Mouse (Mus musculus): ENCODE results near the gene Amer2. TPM values are rescaled to one million over a fixed set of nuclear protein-coding genes. Genes with fewer than 3 reads are reported as not detected.
"Not testable (repeated sequence)": the region's sequence is repeated elsewhere in the genome, so short reads cannot be mapped to it uniquely, and the experiment has no call there.

The Amer2 gene
- polyA plus RNA-seq (2014; fragmentation: Nextera tagmentation; extraction: Ambion mirVana): 9.0 and 9.7 TPM in 2 replicates

DNA sequence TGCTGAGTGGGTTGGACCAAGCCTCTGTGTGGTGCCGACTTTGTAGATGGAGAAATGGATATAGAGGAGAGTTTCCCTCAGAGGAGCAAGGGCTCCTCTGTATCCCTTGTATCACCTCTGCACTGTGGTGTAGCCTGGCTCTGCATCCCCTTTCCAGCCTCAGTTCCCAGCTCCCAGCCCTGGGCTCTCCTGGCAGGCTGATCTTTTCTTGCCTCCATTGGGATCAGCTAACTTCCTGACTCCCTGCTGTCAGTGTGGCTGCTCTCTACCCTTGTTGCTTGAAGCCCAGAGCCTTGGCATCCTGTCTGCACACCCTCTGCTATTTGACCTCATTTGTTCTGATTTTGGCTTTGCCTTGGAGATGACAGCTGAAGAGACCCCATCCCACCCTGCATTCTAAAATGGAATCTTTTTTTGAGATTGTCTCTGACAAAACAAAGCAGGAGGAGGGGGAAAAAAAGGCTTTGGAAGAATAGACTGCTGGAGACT, at the start of gene Amer2:
Amer2 (plus strand) TSS at position 439 of the 489 bp plus-strand sequence.
- Histone ChIP-seq H3K4me1 (ENCODE audit: control insufficient read depth, insufficient read depth, low read length) (no peaks in the 10 kb centered on the region), H3K36me3 (ENCODE audit: control insufficient read depth, insufficient read depth, low read length) (no peaks in the 10 kb centered on the region), H3K4me2 (ENCODE audit: low read depth) (no peak within 1 kb of the TSS), H3K9ac (ENCODE audit: low read length) (no peak within 1 kb of the TSS), H3K9me3 (ENCODE audit: control insufficient read depth, low read length) (no peaks in the 10 kb centered on the region), H3K27ac (ENCODE audit: low read depth, low read length) (no peak within 1 kb of the TSS), H3K4me3 (ENCODE audit: low read depth, low read length) (no peak within 1 kb of the TSS), H3K27me3 (ENCODE audit: control insufficient read depth, insufficient read depth, low read length) (no peaks in the 10 kb centered on the region)
- no peak for ATAC-seq (ENCODE audit: insufficient read depth, low FRiP score, low TSS enrichment)
- DNase-seq (ENCODE audit: low spot score): no peak
- 64% methylated on average over 1 of the region's 1 CpGs for WGBS

DNA sequence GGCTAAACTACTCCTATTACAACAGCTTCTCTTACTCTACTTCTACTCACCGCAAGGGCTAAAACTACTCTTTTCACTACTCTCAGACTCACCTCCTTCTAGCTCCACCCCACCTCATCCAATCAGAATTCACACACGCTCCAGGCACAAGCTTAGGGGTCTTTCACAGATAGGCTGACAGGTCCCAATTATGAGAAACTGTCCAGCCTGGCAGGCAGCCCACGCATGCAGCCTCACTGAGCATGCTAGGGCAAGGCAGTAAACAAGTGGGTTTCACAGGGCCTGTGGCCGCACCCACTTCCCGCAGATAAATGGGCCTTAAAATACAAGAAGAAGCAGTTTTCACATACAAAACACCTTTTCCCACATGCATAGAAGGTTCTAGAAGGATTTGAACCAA, 33.1 kb upstream of the Amer2 start:
- WGBS: 87% methylated on average over 5 of the region's 5 CpGs
- H3K9ac ChIP-seq (ENCODE audit: low read length); H3K4me3 ChIP-seq (ENCODE audit: low read depth, low read length); H3K4me1 ChIP-seq (ENCODE audit: control insufficient read depth, insufficient read depth, low read length); H3K9me3 ChIP-seq (ENCODE audit: control insufficient read depth, low read length); H3K27me3 ChIP-seq (ENCODE audit: control insufficient read depth, insufficient read depth, low read length); ATAC-seq (ENCODE audit: insufficient read depth, low FRiP score, low TSS enrichment); H3K27ac ChIP-seq (ENCODE audit: low read depth, low read length); H3K36me3 ChIP-seq (ENCODE audit: control insufficient read depth, insufficient read depth, low read length); DNase-seq (ENCODE audit: low spot score); H3K4me2 ChIP-seq (ENCODE audit: low read depth): not testable (repeated sequence)

DNA sequence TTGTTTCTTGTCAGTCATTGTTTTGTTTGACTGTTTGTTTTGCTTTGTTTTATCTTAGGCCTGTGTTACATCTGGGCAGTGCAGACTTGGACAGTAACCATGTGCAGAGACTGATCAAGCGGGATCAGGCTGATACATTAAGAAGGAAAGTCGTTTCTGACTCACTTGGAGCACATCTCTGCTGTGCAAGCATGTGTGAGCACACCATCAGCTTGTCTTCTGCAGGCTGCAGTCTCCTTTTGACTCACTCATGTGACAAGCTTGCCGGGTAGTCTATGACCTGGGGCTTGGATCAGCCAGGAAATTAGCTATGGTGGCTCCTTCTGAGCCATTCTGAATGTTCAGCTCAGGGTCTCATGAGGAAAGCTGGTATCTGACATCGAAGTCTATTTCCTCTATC, 32.5 kb upstream of the Amer2 start:
- Histone ChIP-seq H3K27me3 (ENCODE audit: control insufficient read depth, insufficient read depth, low read length) (no peaks in the 10 kb centered on the region), H3K9ac (ENCODE audit: low read length) (no peak overlapping the region), H3K9me3 (ENCODE audit: control insufficient read depth, low read length) (no peaks in the 10 kb centered on the region), H3K4me1 (ENCODE audit: control insufficient read depth, insufficient read depth, low read length) (no peaks in the 10 kb centered on the region), H3K27ac (ENCODE audit: low read depth, low read length) (no peak overlapping the region), H3K36me3 (ENCODE audit: control insufficient read depth, insufficient read depth, low read length) (no peaks in the 10 kb centered on the region), H3K4me3 (ENCODE audit: low read depth, low read length) (no peak overlapping the region), H3K4me2 (ENCODE audit: low read depth) (no peak overlapping the region)
- 82% methylated on average over 4 of the region's 4 CpGs for WGBS
- DNase-seq (ENCODE audit: low spot score): no peak
- no peak for ATAC-seq (ENCODE audit: insufficient read depth, low FRiP score, low TSS enrichment)

DNA sequence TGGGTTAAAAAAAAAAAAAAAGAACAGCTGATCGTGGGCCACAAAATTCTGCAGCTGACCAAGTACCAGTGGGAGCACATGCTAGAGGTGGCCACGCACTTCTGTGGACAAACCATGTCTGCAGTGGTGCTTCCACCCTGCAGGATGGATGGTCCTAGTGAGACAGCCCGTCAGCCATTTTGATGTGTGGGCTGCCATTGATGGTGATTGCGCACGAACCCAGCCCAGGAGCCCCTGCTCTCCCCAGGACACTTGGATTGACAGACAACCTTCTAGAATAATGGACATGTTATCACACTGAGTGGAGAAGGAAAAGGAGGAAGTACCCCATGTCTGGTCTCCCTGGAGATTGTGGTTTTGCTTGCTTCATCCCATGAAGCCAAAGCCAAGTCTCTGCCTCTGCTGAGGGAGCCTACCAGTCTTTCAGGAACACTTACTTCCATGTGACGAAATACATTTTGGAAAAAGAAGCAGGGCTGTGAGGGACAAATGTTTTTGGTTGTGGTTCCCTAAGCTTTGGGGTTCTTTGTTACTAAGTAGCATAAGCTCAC, 27.7 kb upstream of the Amer2 start:
- Histone ChIP-seq H3K36me3 (ENCODE audit: control insufficient read depth, insufficient read depth, low read length) (no peaks in the 10 kb centered on the region), H3K4me2 (ENCODE audit: low read depth) (no peak overlapping the region), H3K9me3 (ENCODE audit: control insufficient read depth, low read length) (no peaks in the 10 kb centered on the region), H3K4me3 (ENCODE audit: low read depth, low read length) (no peak overlapping the region), H3K27ac (ENCODE audit: low read depth, low read length) (no peak overlapping the region), H3K4me1 (ENCODE audit: control insufficient read depth, insufficient read depth, low read length) (no peaks in the 10 kb centered on the region), H3K9ac (ENCODE audit: low read length) (no peak overlapping the region), H3K27me3 (ENCODE audit: control insufficient read depth, insufficient read depth, low read length) (no peaks in the 10 kb centered on the region)
- WGBS: 91% methylated on average over 6 of the region's 6 CpGs
- no peak for DNase-seq (ENCODE audit: low spot score)
- ATAC-seq (ENCODE audit: insufficient read depth, low FRiP score, low TSS enrichment): no peak

DNA sequence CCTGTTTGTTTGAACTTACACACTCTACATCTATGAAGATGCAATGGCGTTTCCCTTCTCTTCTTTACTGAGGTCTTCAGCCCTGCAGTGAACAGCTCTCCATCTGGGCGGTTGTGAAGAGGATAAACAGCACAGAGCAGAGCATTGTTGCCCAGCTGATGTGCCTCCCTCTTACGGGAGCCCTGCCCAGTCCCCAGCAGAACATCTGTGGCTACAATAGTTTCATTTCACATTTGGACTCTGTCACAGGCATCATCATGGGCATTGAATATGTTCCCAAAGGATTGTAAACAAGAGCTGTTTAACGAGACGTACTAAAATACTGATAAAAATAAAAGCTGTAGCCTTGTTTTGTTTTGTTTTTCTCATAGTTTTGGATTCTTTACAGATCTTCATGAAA, 14.7 kb upstream of the Amer2 start:
- H3K4me2 ChIP-seq (ENCODE audit: low read depth): no peak overlapping the region
- no peak overlapping the region for H3K9ac ChIP-seq (ENCODE audit: low read length)
- no peaks in the 10 kb centered on the region for H3K9me3 ChIP-seq (ENCODE audit: control insufficient read depth, low read length)
- no peaks in the 10 kb centered on the region for H3K27me3 ChIP-seq (ENCODE audit: control insufficient read depth, insufficient read depth, low read length)
- H3K36me3 ChIP-seq (ENCODE audit: control insufficient read depth, insufficient read depth, low read length): no peaks in the 10 kb centered on the region
- H3K4me1 ChIP-seq (ENCODE audit: control insufficient read depth, insufficient read depth, low read length): no peaks in the 10 kb centered on the region; the same call in 1 of the 2 replicates
- no peak for DNase-seq (ENCODE audit: low spot score)
- WGBS: 85% methylated on average over 5 of the region's 5 CpGs
- H3K27ac ChIP-seq (ENCODE audit: low read depth, low read length): no peak overlapping the region
- H3K4me3 ChIP-seq (ENCODE audit: low read depth, low read length): no peak overlapping the region
- no peak for ATAC-seq (ENCODE audit: insufficient read depth, low FRiP score, low TSS enrichment)

DNA sequence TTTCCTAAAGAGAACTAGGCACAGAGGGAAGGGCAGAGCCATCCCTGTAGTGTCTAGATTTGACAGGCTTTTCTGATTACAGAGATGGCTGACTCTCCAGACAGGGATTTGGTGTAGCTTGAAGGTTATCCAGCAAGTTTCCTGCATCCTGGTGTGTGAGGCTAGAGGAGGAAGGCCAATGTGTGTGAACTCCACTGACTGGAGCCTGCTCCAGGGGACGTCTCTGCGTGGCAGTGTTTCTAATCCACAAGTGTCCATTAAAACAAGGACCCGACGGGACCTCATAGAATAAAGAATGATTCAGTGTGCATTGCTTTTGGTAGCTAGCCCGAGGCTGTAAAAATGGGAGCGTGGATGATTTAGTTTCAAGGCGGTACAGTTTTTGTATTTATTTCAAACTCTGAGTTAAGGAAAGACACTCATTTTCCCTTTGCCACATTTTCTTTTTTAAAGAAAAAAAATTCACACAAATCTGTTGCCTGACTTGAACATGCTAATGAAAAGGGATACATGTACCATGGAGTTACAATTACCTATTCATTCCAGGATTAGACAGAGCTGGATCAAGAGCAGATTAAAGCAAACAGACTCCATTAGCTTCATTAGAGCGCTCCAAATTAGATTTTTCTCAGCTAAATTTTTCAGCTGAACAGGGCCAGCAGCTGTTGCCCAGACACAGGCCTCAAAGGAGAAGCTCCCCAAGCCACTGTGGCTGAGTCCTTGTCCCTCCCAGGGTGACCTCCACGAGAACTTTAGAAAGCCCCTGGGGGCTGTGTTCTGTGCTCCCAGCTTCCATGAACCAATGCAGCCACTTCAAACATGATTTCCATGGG, 11.5 kb upstream of the Amer2 start:
- DNase-seq (ENCODE audit: low spot score) (no peak), ATAC-seq (ENCODE audit: insufficient read depth, low FRiP score, low TSS enrichment) (no peak)
- no peak overlapping the region for H3K27ac ChIP-seq (ENCODE audit: low read depth, low read length)
- no peaks in the 10 kb centered on the region for H3K9me3 ChIP-seq (ENCODE audit: control insufficient read depth, low read length)
- H3K9ac ChIP-seq (ENCODE audit: low read length): no peak overlapping the region
- H3K36me3 ChIP-seq (ENCODE audit: control insufficient read depth, insufficient read depth, low read length): no peaks in the 10 kb centered on the region
- WGBS: 65% methylated on average over 9 of the region's 9 CpGs
- no peak overlapping the region for H3K4me3 ChIP-seq (ENCODE audit: low read depth, low read length)
- H3K4me2 ChIP-seq (ENCODE audit: low read depth): no peak overlapping the region
- H3K4me1 ChIP-seq (ENCODE audit: control insufficient read depth, insufficient read depth, low read length): no peaks in the 10 kb centered on the region; the same call in 1 of the 2 replicates
- H3K27me3 ChIP-seq (ENCODE audit: control insufficient read depth, insufficient read depth, low read length): no peaks in the 10 kb centered on the region

DNA sequence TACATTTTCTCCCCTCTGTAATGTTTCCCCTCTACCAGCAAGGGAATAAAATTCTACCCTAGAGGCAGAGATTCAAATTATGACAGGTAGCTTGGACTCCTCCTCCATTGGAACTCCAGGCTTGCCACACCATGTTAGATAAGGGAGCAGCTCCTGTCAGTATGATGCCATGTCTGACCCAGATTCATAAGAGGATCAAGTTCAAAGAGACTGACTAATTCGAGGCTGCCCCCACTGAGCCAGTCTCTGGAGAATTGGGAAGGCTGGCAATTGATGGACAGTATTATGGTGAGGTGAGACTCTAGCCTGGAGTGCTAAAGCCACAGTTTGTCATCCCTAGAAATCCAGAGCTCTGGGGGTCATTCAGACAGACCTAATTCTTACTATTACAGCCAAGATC, 6.3 kb upstream of the Amer2 start:
- no peaks in the 10 kb centered on the region for H3K9me3 ChIP-seq (ENCODE audit: control insufficient read depth, low read length)
- WGBS: 71% methylated on average over 1 of the region's 1 CpGs
- H3K27me3 ChIP-seq (ENCODE audit: control insufficient read depth, insufficient read depth, low read length): no peaks in the 10 kb centered on the region
- ATAC-seq (ENCODE audit: insufficient read depth, low FRiP score, low TSS enrichment) (no peak), DNase-seq (ENCODE audit: low spot score) (no peak)
- H3K9ac ChIP-seq (ENCODE audit: low read length): no peak overlapping the region
- no peak overlapping the region for H3K27ac ChIP-seq (ENCODE audit: low read depth, low read length)
- H3K36me3 ChIP-seq (ENCODE audit: control insufficient read depth, insufficient read depth, low read length): no peaks in the 10 kb centered on the region
- H3K4me3 ChIP-seq (ENCODE audit: low read depth, low read length): no peak overlapping the region
- H3K4me1 ChIP-seq (ENCODE audit: control insufficient read depth, insufficient read depth, low read length): no peaks in the 10 kb centered on the region; the same call in 1 of the 2 replicates
- H3K4me2 ChIP-seq (ENCODE audit: low read depth): no peak overlapping the region

DNA sequence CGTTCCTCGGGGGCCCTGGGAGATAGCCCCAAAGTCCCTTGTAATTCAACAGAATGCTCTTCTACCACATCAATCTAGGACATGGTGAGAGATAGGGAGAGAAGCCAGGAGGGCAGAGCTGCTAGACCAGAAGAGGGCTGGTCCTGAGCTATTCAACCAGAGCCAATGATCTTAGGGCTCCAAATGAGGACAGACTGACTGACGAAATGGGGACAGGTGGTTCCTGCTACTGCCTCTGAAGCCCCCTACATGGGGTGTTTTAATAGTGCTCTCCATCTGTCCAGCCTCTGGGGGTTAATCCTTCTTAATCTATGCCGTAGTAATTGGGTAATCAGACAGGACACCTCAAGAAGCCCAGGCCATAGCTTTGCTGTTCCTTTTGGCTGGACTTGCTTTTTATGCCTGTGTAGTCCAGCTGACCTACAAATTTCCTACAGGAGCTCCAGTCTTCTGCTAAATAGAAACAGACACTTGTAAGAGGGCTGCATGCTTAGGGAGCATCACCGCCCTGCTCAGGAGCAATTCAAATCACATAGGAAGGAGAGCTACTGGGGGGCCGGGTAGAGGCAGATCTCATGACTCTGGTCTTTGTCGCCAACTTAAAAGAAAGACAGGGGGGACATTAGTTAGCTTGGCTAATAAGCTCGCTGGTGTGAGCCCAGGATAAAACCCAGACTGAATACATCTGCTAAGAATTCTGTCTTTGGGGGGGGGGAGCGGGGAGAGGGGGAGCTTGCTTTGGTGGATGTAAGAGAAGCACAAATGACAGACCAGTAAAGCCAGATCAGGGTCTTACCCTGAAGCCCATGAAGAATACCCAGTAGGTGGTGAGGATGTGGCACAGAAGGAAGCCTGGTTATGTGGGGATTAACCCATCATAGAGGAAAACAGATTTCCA, 4.0 kb upstream of the Amer2 start:
- no peaks in the 10 kb centered on the region for H3K36me3 ChIP-seq (ENCODE audit: control insufficient read depth, insufficient read depth, low read length)
- no peak overlapping the region for H3K9ac ChIP-seq (ENCODE audit: low read length)
- ATAC-seq (ENCODE audit: insufficient read depth, low FRiP score, low TSS enrichment) (no peak), DNase-seq (ENCODE audit: low spot score) (no peak)
- H3K9me3 ChIP-seq (ENCODE audit: control insufficient read depth, low read length): no peaks in the 10 kb centered on the region
- H3K27me3 ChIP-seq (ENCODE audit: control insufficient read depth, insufficient read depth, low read length): no peaks in the 10 kb centered on the region
- H3K4me2 ChIP-seq (ENCODE audit: low read depth): no peak overlapping the region
- WGBS: 71% methylated on average over 9 of the region's 9 CpGs
- no peak overlapping the region for H3K27ac ChIP-seq (ENCODE audit: low read depth, low read length)
- H3K4me3 ChIP-seq (ENCODE audit: low read depth, low read length): no peak overlapping the region
- H3K4me1 ChIP-seq (ENCODE audit: control insufficient read depth, insufficient read depth, low read length): no peaks in the 10 kb centered on the region

All from neural tube, embryonic 11.5 days (tissue).